Mouse (Mus musculus): Measurements from ENCODE around the gene Pidd1.

GRCm38 (mm10) chr7:141429840-141430584 lies 13.8 kb downstream of the Pidd1 start:
- TF ChIP-seq CTCF (IDR thresholded peaks at IDR 0.05; ENCODE audit: insufficient read depth, low read length) (no peak), POLR2A (IDR thresholded peaks at IDR 0.05; ENCODE audit: borderline replicate concordance, extremely low read depth, low read depth, low read length) (no peak)

All from lung, adult 2 months (tissue).